Mouse (Mus musculus): Measurements from ENCODE around the gene Sept1.

- TF ChIP-seq POLR2A (IDR thresholded peaks at IDR 0.05; ENCODE audit: insufficient read length, low read depth), result no peak
- TF ChIP-seq MYOG (IDR thresholded peaks at IDR 0.05; ENCODE audit: control insufficient read depth in 1 of 3, insufficient read depth in 1 of 3, insufficient read length in 2 of 3, low read depth in 2 of 3), result no peak
- no peak for TF ChIP-seq POLR2AphosphoS2 (IDR thresholded peaks at IDR 0.05; ENCODE audit: insufficient read length, low read depth)
Observed at GRCm38 (mm10) chr7:127166501-127166900, 66.4 kb downstream of the Sept1 start.

Measured in myocyte (in vitro differentiated cells).